Mouse (Mus musculus) midbrain, embryonic 13.5 days (tissue): Measurements from ENCODE around the gene Tmem14c. TPM values are rescaled to one million over a fixed set of nuclear protein-coding genes. Genes with fewer than 3 reads are reported as not detected.
"Not testable (repeated sequence)": the region's sequence is repeated elsewhere in the genome, so short reads cannot be mapped to it uniquely, and the experiment has no call there.

Source experiments
- ATAC-seq: fragments of 200-750 bp; cut with Nextera tagmentation; 2 replicates; pipeline ENCODE4 v1.8.0; 2017; ENCODE audit warnings: mild to moderate bottlenecking, moderate TSS enrichment, moderate library complexity
- H3K27ac ChIP-seq: fragments of 300-500 bp; sonication (generic); 2 replicates; pipeline ENCODE4 v1.5.1; 2015; ENCODE audit warnings: inconsistent platforms, mild to moderate bottlenecking, moderate library complexity
- H3K27me3 ChIP-seq: fragments of 300-500 bp; sonication (generic); 2 replicates; pipeline ENCODE4 v1.6.1; 2015; ENCODE audit warnings: mild to moderate bottlenecking, inconsistent platforms
- H3K36me3 ChIP-seq: fragments of 300-500 bp; sonication (generic); 2 replicates; pipeline ENCODE4 v1.6.1; 2015; ENCODE audit warnings: mild to moderate bottlenecking, inconsistent platforms
- H3K4me1 ChIP-seq: fragments of 300-500 bp; sonication (generic); replicated peaks from 2 replicates; pipeline ENCODE4 v1.6.1; 2015; ENCODE audit warnings: inconsistent platforms
- H3K4me2 ChIP-seq: fragments of 300-500 bp; sonication (generic); replicated peaks from 2 replicates; pipeline ENCODE4 v1.6.1; 2015; ENCODE audit warnings: moderate library complexity, mild to moderate bottlenecking, inconsistent platforms
- H3K4me3 ChIP-seq: fragments of 300-500 bp; sonication (generic); replicated peaks from 2 replicates; pipeline ENCODE4 v1.5.1; 2015; ENCODE audit warnings: mild to moderate bottlenecking, inconsistent platforms
- H3K9ac ChIP-seq: fragments of 300-500 bp; sonication (generic); replicated peaks from 2 replicates; pipeline ENCODE4 v1.6.1; 2015; ENCODE audit warnings: mild to moderate bottlenecking, inconsistent platforms
- H3K9me3 ChIP-seq: fragments of 300-500 bp; sonication (generic); 2 replicates; pipeline ENCODE4 v1.6.1; 2016; ENCODE audit warnings: mild to moderate bottlenecking, inconsistent platforms
- WGBS: fragments of 180-500 bp; shearing (Covaris S2); methylation state at CpG from one replicate; pipeline ENCODE4 v1.1.7; 2015; 5-methylcytosine and 5-hydroxymethylcytosine counted together
- polyA plus RNA-seq: library from polyadenylated mRNA; unstranded; fragments of >200 nt; fragmentation: Nextera tagmentation; extraction: Ambion mirVana; gene quantifications from 2 replicates; pipeline ENCODE4 v1.2.1, GENCODE M21; 2015

The Tmem14c gene
- polyA plus RNA-seq, 1 experiment from 2014 or later: 135 TPM

- not testable (repeated sequence) for H3K4me1 ChIP-seq, H3K9me3 ChIP-seq, H3K4me2 ChIP-seq, ATAC-seq, H3K36me3 ChIP-seq, H3K27me3 ChIP-seq, H3K27ac ChIP-seq, H3K4me3 ChIP-seq, H3K9ac ChIP-seq
- 65% methylated on average over 4 of the region's 4 CpGs for WGBS
Measured at GRCm38 (mm10) chr13:40987608-40988303, 28.3 kb upstream of the Tmem14c start.

- Histone ChIP-seq H3K27me3 (no peaks in the 10 kb centered on the region), H3K27ac (no peak overlapping the region), H3K4me2 (no peak overlapping the region), H3K4me3 (no peak overlapping the region), H3K4me1 (no peaks in the 10 kb centered on the region), H3K36me3 (no peaks in the 10 kb centered on the region), H3K9me3 (no peaks in the 10 kb centered on the region), H3K9ac (no peak overlapping the region)
- WGBS: 66% methylated on average over 2 of the region's 2 CpGs
- ATAC-seq: no peak
Measured at GRCm38 (mm10) chr13:40988418-40988817, 27.7 kb upstream of the Tmem14c start.

GRCm38 (mm10) chr13:40994487-40995263, 21.4 kb upstream of the Tmem14c start:
- Histone ChIP-seq H3K4me1 (peaks cover 9% of the 10 kb centered on the region; the same call in 1 of the 2 replicates), H3K9me3 (no peaks in the 10 kb centered on the region), H3K9ac (no peak overlapping the region), H3K27me3 (no peaks in the 10 kb centered on the region), H3K27ac (no peak overlapping the region; the same call in 1 of the 2 replicates), H3K4me3 (no peak overlapping the region), H3K36me3 (no peaks in the 10 kb centered on the region), H3K4me2 (0 out of 2 replicates have a peak overlapping the region, but pooled peaks have one; percentile 3)
- peak; percentile 45; the same call in 1 of the 2 replicates for ATAC-seq
- 14% methylated on average over 8 of the region's 8 CpGs for WGBS

- H3K4me2 ChIP-seq, ATAC-seq: not testable (repeated sequence)
- 89% methylated on average over 5 of the region's 5 CpGs for WGBS
Measured at GRCm38 (mm10) chr13:40998537-40998936, 17.6 kb upstream of the Tmem14c start.

GRCm38 (mm10) chr13:41000140-41000925, 15.8 kb upstream of the Tmem14c start:
- peak; percentile 55 for ATAC-seq
- peaks cover 10% of the 10 kb centered on the region for H3K36me3 ChIP-seq
- H3K9ac ChIP-seq: peak overlapping the region; percentile 74
- WGBS: 2% methylated on average over 25 of the region's 25 CpGs
- H3K27ac ChIP-seq: peak overlapping the region; percentile 89
- peak overlapping the region; percentile 94 for H3K4me3 ChIP-seq
- no peaks in the 10 kb centered on the region for H3K9me3 ChIP-seq
- H3K27me3 ChIP-seq: no peaks in the 10 kb centered on the region
- H3K4me1 ChIP-seq: peaks cover 22% of the 10 kb centered on the region
- peak overlapping the region; percentile 75 for H3K4me2 ChIP-seq

More at GRCm38 (mm10) chr13:40998537-40998936, 17.6 kb upstream of the Tmem14c start:
- not testable (repeated sequence) for H3K9ac ChIP-seq, H3K9me3 ChIP-seq, H3K36me3 ChIP-seq, H3K4me3 ChIP-seq, H3K27ac ChIP-seq, H3K27me3 ChIP-seq
- H3K4me1 ChIP-seq: peaks cover 30% of the 10 kb centered on the region

GRCm38 (mm10) chr13:41000926-41001639, 15.0 kb upstream of the Tmem14c start, which contains the start of gene Pak1ip1:
Gene Pak1ip1 (plus strand): TSS chr13:41001023.
- H3K9me3 ChIP-seq: no peaks in the 10 kb centered on the region
- H3K9ac ChIP-seq: peak within 1 kb of the TSS; percentile 90
- H3K27ac ChIP-seq: peak within 1 kb of the TSS; percentile 89
- H3K4me1 ChIP-seq: peaks cover 22% of the 10 kb centered on the region
- H3K4me2 ChIP-seq: peak within 1 kb of the TSS; percentile 91
- WGBS: under 1% methylated on average over 58 of the region's 58 CpGs
- peaks cover 18% of the 10 kb centered on the region for H3K36me3 ChIP-seq
- no peaks in the 10 kb centered on the region for H3K27me3 ChIP-seq
- peak within 1 kb of the TSS; percentile 94 for H3K4me3 ChIP-seq
- peak; percentile 98 for ATAC-seq

GRCm38 (mm10) chr13:41002001-41002400, 14.1 kb upstream of the Tmem14c start:
- ATAC-seq: no peak
- Histone ChIP-seq H3K27ac (no peak overlapping the region), H3K9ac (no peak overlapping the region), H3K27me3 (no peaks in the 10 kb centered on the region), H3K4me2 (peak overlapping the region; percentile 91), H3K4me3 (peak overlapping the region; percentile 94), H3K4me1 (peaks cover 22% of the 10 kb centered on the region), H3K9me3 (no peaks in the 10 kb centered on the region), H3K36me3 (peaks cover 26% of the 10 kb centered on the region)
- WGBS: 84% methylated on average over 5 of the region's 5 CpGs

- H3K9me3 ChIP-seq: no peaks in the 10 kb centered on the region
- no peak overlapping the region for H3K9ac ChIP-seq
- H3K27ac ChIP-seq: no peak overlapping the region
- peaks cover 68% of the 10 kb centered on the region for H3K36me3 ChIP-seq
- ATAC-seq: no peak
- H3K27me3 ChIP-seq: no peaks in the 10 kb centered on the region
- WGBS: 98% methylated on average over 4 of the region's 4 CpGs
- peaks cover 14% of the 10 kb centered on the region for H3K4me1 ChIP-seq
- no peak overlapping the region for H3K4me2 ChIP-seq
- H3K4me3 ChIP-seq: no peak overlapping the region
Measured at GRCm38 (mm10) chr13:41006244-41006643, 9.8 kb upstream of the Tmem14c start.

GRCm38 (mm10) chr13:41008271-41008670, 7.8 kb upstream of the Tmem14c start:
- Histone ChIP-seq H3K4me3 (no peak overlapping the region), H3K27me3 (no peaks in the 10 kb centered on the region), H3K9me3 (no peaks in the 10 kb centered on the region), H3K27ac (no peak overlapping the region), H3K9ac (no peak overlapping the region), H3K4me1 (no peaks in the 10 kb centered on the region), H3K36me3 (peaks cover 88% of the 10 kb centered on the region), H3K4me2 (no peak overlapping the region)
- no peak for ATAC-seq
- WGBS: 94% methylated on average over 10 of the region's 10 CpGs

- Histone ChIP-seq H3K36me3 (peaks cover 92% of the 10 kb centered on the region), H3K4me3 (no peak overlapping the region), H3K4me2 (no peak overlapping the region), H3K9ac (no peak overlapping the region), H3K4me1 (no peaks in the 10 kb centered on the region), H3K9me3 (no peaks in the 10 kb centered on the region), H3K27me3 (no peaks in the 10 kb centered on the region), H3K27ac (no peak overlapping the region)
- WGBS: 89% methylated on average over 8 of the region's 8 CpGs
- ATAC-seq: no peak
Measured at GRCm38 (mm10) chr13:41008946-41009345, 7.1 kb upstream of the Tmem14c start.

- 42% methylated on average over 12 of the region's 12 CpGs for WGBS
- peak overlapping the region; percentile 74 for H3K4me3 ChIP-seq
- H3K27ac ChIP-seq: peak overlapping the region; percentile 82
- H3K9ac ChIP-seq: peak overlapping the region; percentile 72
- peaks cover 20% of the 10 kb centered on the region for H3K4me1 ChIP-seq
- peak; percentile 40 for ATAC-seq
- peaks cover 41% of the 10 kb centered on the region for H3K36me3 ChIP-seq
- H3K27me3 ChIP-seq: no peaks in the 10 kb centered on the region
- peak overlapping the region; percentile 74 for H3K4me2 ChIP-seq
- H3K9me3 ChIP-seq: no peaks in the 10 kb centered on the region
Measured at GRCm38 (mm10) chr13:41016797-41017405, 809 bp downstream of the Tmem14c start.
